Mouse (Mus musculus): Measurements from ENCODE around the gene Trappc6a. TPM values are rescaled to one million over a fixed set of nuclear protein-coding genes. Genes with fewer than 3 reads are reported as not detected.

Gene Trappc6a
- total and polyA plus RNA-seq, 3 experiments: 32.2 to 45.0 (median 33.5) TPM

DNA sequence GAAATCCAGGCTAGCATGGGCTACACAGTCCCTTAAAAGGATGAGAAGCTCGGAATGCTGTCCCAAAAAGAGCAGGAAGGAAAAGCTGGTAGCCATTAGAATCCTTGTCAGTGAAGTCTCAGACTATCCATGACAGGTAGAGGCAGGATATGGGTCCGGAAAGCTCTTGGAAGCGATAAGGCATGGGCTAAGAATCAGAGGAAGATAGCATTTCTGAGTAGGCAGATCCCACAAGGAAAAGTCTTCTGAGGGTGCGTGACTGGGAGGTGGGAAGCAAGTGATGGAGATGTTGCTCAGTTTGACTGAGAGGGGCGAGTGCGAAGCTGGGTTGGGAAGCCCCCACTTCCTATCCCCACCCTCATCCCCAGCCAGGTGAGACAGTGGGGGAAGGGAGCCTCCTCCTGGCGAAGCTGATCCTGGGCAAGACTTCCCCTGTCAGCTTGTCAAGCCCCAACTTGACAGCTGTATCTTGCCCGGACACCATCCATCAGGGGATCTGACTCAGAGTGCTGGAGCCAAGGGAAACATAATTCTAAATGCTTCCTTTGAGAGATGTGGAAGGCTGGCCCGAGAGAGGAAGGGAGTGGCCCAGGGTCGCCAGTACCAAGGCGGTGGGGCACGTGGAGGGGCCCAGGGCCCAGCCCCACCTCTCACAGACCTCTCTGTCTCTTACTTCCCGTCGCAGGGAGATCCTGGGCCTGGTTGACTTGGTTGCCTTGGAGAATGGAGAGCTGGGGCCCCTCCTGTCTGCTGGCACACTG lies 30.4 kb upstream of the Trappc6a start:
- H3K36me3 ChIP-seq (ENCODE audit: control insufficient read depth, insufficient read depth, low read length): no peaks in the 10 kb centered on the region
- TF ChIP-seq CTCF (IDR thresholded peaks at IDR 0.05): no peak
- no peak for TF ChIP-seq POLR2A (IDR thresholded peaks at IDR 0.05; ENCODE audit: insufficient read depth, low read depth, low read length)
- no peak for TF ChIP-seq EP300 (IDR thresholded peaks at IDR 0.05; ENCODE audit: insufficient read depth, low read depth, low read length)
- H3K27me3 ChIP-seq (ENCODE audit: control insufficient read depth, insufficient read depth, low read length): no peaks in the 10 kb centered on the region; the same call in 1 of the 2 replicates
- H3K4me1 ChIP-seq (ENCODE audit: control insufficient read depth, insufficient read depth, low read length): peaks cover 10% of the 10 kb centered on the region
- intact Hi-C loops (cut with DNase I): no loop called here
- H3K27ac ChIP-seq: no peak overlapping the region
- no peaks in the 10 kb centered on the region for H3K79me2 ChIP-seq (replicated peaks; ENCODE audit: control insufficient read depth, insufficient read depth, low read length)
- H3K9ac ChIP-seq (ENCODE audit: low read depth, low read length): no peak overlapping the region
- H3K4me3 ChIP-seq: no peak overlapping the region
- no peak for DNase-seq
- WGBS: 18% methylated on average over 14 of the region's 14 CpGs

DNA sequence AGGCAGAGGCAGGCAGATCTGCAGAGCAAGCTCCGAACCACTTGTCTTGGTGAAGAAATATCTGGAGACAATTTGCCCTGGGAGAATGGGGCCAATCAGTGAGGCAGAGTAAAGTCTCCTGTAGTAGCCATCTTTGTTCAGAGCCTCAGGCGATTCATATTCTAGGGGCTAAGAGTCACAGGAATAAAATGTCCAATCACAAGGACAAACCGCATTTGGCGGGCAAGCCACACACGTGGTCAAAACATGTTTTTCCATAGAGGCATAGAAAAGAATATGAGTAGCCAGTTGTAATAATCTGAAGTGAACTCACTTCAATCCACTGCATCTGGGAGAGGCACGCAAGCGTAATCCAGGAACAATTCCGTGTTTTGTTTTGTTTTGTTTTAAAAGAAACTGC lies 24.9 kb upstream of the Trappc6a start:
- no peak for TF ChIP-seq EP300 (IDR thresholded peaks at IDR 0.05; ENCODE audit: insufficient read depth, low read depth, low read length)
- TF ChIP-seq CTCF (IDR thresholded peaks at IDR 0.05): no peak
- TF ChIP-seq POLR2A (IDR thresholded peaks at IDR 0.05; ENCODE audit: insufficient read depth, low read depth, low read length): no peak
- Histone ChIP-seq H3K9ac (ENCODE audit: low read depth, low read length) (no peak overlapping the region), H3K27ac (no peak overlapping the region), H3K4me3 (no peak overlapping the region), H3K4me1 (ENCODE audit: control insufficient read depth, insufficient read depth, low read length) (no peaks in the 10 kb centered on the region), H3K36me3 (ENCODE audit: control insufficient read depth, insufficient read depth, low read length) (no peaks in the 10 kb centered on the region), H3K79me2 (replicated peaks; ENCODE audit: control insufficient read depth, insufficient read depth, low read length) (no peaks in the 10 kb centered on the region), H3K27me3 (ENCODE audit: control insufficient read depth, insufficient read depth, low read length) (no peaks in the 10 kb centered on the region; the same call in 1 of the 2 replicates)
- intact Hi-C loops (cut with DNase I): no loop called here
- DNase-seq: no peak
- WGBS: 80% methylated on average over 8 of the region's 8 CpGs

DNA sequence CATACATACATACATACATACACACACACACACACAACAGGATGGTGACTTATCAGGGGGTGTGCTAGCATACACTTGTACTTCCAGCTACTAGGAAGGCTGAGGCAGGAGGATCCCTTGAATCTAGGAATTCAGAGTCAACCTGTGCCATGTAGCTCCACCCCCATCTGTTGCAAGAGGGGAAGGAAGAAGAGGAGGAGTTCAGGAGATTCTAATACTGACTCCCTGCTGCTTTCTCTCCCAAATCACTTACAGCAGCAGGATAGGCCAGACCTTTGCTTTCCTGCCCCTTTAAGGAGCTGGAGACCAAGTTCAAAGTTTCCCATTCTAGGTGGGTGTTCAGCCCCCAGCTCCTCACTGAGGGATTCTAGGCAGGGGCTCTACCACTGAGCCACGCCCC lies 22.7 kb upstream of the Trappc6a start:
- Histone ChIP-seq H3K4me1 (ENCODE audit: control insufficient read depth, insufficient read depth, low read length) (no peaks in the 10 kb centered on the region), H3K79me2 (replicated peaks; ENCODE audit: control insufficient read depth, insufficient read depth, low read length) (no peaks in the 10 kb centered on the region), H3K27me3 (ENCODE audit: control insufficient read depth, insufficient read depth, low read length) (no peaks in the 10 kb centered on the region; the same call in 1 of the 2 replicates), H3K9ac (ENCODE audit: low read depth, low read length) (no peak overlapping the region), H3K4me3 (no peak overlapping the region), H3K36me3 (ENCODE audit: control insufficient read depth, insufficient read depth, low read length) (no peaks in the 10 kb centered on the region), H3K27ac (no peak overlapping the region)
- 87% methylated on average over 1 of the region's 1 CpGs for WGBS
- no peak for DNase-seq
- no peak for TF ChIP-seq CTCF (IDR thresholded peaks at IDR 0.05)
- no peak for TF ChIP-seq POLR2A (IDR thresholded peaks at IDR 0.05; ENCODE audit: insufficient read depth, low read depth, low read length)
- TF ChIP-seq EP300 (IDR thresholded peaks at IDR 0.05; ENCODE audit: insufficient read depth, low read depth, low read length): no peak
- intact Hi-C loops (cut with DNase I): no loop called here

DNA sequence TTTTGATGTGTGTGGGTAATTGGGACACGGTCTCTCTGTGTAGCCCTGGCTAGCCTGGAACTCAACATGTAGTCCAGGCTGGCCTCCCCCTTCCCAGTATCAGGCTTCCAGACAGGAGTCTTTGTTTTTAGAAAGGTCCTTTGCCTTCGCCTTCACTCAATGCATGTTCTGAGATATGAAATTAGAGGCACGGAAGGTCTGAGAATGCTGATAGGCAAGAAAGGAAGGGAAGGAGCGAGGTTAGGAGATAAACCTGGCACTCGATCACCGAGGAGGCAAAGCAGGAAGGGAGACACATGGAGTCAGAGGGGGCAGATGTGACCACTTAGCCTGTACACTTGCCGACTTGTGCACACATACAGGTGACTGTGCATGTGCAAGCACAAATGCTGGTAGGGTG lies 21.6 kb upstream of the Trappc6a start:
- H3K79me2 ChIP-seq (replicated peaks; ENCODE audit: control insufficient read depth, insufficient read depth, low read length): no peaks in the 10 kb centered on the region
- TF ChIP-seq CTCF (IDR thresholded peaks at IDR 0.05) (no peak), EP300 (IDR thresholded peaks at IDR 0.05; ENCODE audit: insufficient read depth, low read depth, low read length) (no peak), POLR2A (IDR thresholded peaks at IDR 0.05; ENCODE audit: insufficient read depth, low read depth, low read length) (no peak)
- no peaks in the 10 kb centered on the region for H3K36me3 ChIP-seq (ENCODE audit: control insufficient read depth, insufficient read depth, low read length)
- no peak overlapping the region for H3K4me3 ChIP-seq
- intact Hi-C loops (cut with DNase I): no loop called here
- no peaks in the 10 kb centered on the region; the same call in 1 of the 2 replicates for H3K27me3 ChIP-seq (ENCODE audit: control insufficient read depth, insufficient read depth, low read length)
- no peak overlapping the region for H3K9ac ChIP-seq (ENCODE audit: low read depth, low read length)
- H3K4me1 ChIP-seq (ENCODE audit: control insufficient read depth, insufficient read depth, low read length): peaks cover 2% of the 10 kb centered on the region; the same call in 1 of the 2 replicates
- WGBS: 67% methylated on average over 7 of the region's 7 CpGs
- H3K27ac ChIP-seq: no peak overlapping the region
- DNase-seq: no peak

DNA sequence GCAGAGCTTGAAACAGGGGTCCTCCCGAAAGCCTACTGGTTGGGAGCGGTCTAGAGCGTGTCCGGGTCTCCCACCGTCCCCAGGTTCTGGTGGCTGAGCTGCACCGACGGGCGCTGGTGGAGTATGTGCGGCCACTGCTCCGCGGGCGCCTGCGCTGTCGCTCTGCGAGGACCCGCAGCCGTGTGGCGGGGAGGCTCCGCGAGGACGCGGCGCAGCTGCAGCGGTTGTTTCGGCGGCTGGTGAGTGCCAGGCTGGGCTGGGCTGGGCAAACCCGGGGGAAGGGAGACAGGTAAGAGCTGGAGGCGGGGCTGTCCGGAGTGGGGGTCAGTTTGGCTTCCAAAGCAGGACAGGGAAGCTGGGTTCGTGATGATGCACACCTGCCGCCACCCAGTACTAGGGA lies 18.7 kb upstream of the Trappc6a start:
- H3K27ac ChIP-seq: no peak overlapping the region
- no peaks in the 10 kb centered on the region for H3K79me2 ChIP-seq (replicated peaks; ENCODE audit: control insufficient read depth, insufficient read depth, low read length)
- H3K4me1 ChIP-seq (ENCODE audit: control insufficient read depth, insufficient read depth, low read length): peaks cover 2% of the 10 kb centered on the region; the same call in 1 of the 2 replicates
- H3K9ac ChIP-seq (ENCODE audit: low read depth, low read length): no peak overlapping the region
- WGBS: 50% methylated on average over 31 of the region's 31 CpGs
- no peak overlapping the region for H3K4me3 ChIP-seq
- DNase-seq: no peak
- H3K27me3 ChIP-seq (ENCODE audit: control insufficient read depth, insufficient read depth, low read length): no peaks in the 10 kb centered on the region; the same call in 1 of the 2 replicates
- TF ChIP-seq CTCF (IDR thresholded peaks at IDR 0.05): no peak
- TF ChIP-seq POLR2A (IDR thresholded peaks at IDR 0.05; ENCODE audit: insufficient read depth, low read depth, low read length): no peak
- no peak for TF ChIP-seq EP300 (IDR thresholded peaks at IDR 0.05; ENCODE audit: insufficient read depth, low read depth, low read length)
- intact Hi-C loops (cut with DNase I): no loop called here
- no peaks in the 10 kb centered on the region for H3K36me3 ChIP-seq (ENCODE audit: control insufficient read depth, insufficient read depth, low read length)

DNA sequence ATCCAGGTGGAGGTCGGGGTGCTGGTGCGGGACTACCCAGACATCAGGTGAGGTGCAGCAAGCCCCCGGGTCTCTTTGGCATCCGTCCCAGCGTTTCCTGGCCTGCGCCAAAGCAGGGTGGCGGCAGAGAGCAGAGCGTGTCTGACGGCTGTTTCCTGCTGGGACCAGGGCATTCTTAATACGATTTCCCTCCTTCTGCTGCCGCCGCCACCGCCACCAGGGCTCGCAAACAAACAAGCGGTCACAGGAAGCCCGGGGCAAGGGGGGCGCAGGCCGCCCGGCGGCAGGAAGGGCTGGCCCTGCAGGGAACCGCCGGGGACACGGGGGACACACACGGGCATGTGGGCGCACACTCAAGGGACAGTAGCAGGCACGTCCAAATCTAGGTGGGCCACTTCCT lies 16.5 kb upstream of the Trappc6a start:
- no peaks in the 10 kb centered on the region for H3K79me2 ChIP-seq (replicated peaks; ENCODE audit: control insufficient read depth, insufficient read depth, low read length)
- peak overlapping the region; percentile 40; the same call in 1 of the 2 replicates for H3K9ac ChIP-seq (ENCODE audit: low read depth, low read length)
- no peaks in the 10 kb centered on the region for H3K36me3 ChIP-seq (ENCODE audit: control insufficient read depth, insufficient read depth, low read length)
- DNase-seq: peak; percentile 61 to 63
- H3K4me3 ChIP-seq: peak overlapping the region; percentile 15; the same call in 1 of the 2 replicates
- H3K4me1 ChIP-seq (ENCODE audit: control insufficient read depth, insufficient read depth, low read length): peaks cover 2% of the 10 kb centered on the region; the same call in 1 of the 2 replicates
- TF ChIP-seq POLR2A (IDR thresholded peaks at IDR 0.05; ENCODE audit: insufficient read depth, low read depth, low read length) (no peak), EP300 (IDR thresholded peaks at IDR 0.05; ENCODE audit: insufficient read depth, low read depth, low read length) (no peak), CTCF (IDR thresholded peaks at IDR 0.05) (peak; percentile 55)
- H3K27me3 ChIP-seq (ENCODE audit: control insufficient read depth, insufficient read depth, low read length): no peaks in the 10 kb centered on the region; the same call in 1 of the 2 replicates
- intact Hi-C loops (cut with DNase I): no loop called here
- H3K27ac ChIP-seq: peak overlapping the region; percentile 32
- WGBS: 5% methylated on average over 26 of the region's 26 CpGs

Measured in heart, adult 2 months (tissue).